Mouse (Mus musculus): Measurements from ENCODE around the gene Gpnmb. TPM values are rescaled to one million over a fixed set of nuclear protein-coding genes. Genes with fewer than 3 reads are reported as not detected.

Gpnmb gene
- polyA plus RNA-seq, 1 experiment from 2014 or later: 0.21 TPM

DNA sequence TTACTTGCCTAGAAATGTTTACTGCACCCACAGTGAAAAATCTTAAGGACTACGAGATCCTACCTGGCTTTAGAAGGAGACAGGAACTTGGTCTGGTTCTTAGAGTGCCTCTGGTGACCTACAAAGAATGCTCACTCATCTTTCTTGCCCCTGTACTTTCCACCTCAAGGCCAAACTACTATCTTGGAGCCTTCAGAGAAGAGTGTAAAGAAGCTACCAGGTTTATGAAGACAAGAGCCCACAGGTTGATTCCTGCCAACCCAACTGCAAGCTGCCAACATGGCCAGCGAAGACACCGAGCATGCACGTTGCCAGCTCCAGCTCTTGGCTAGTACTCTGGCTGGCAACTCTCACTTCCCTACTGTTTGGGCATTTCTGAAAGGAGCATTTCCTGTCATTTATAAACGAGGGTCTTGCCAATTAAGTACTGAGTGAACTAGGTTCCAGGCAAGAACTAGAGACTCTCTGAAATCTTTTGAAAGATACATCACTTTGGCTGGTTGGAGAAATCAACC is 61.3 kb downstream of the Gpnmb start:
- H3K9me3 ChIP-seq (ENCODE audit: control insufficient read depth, low read length): no peaks in the 10 kb centered on the region

DNA sequence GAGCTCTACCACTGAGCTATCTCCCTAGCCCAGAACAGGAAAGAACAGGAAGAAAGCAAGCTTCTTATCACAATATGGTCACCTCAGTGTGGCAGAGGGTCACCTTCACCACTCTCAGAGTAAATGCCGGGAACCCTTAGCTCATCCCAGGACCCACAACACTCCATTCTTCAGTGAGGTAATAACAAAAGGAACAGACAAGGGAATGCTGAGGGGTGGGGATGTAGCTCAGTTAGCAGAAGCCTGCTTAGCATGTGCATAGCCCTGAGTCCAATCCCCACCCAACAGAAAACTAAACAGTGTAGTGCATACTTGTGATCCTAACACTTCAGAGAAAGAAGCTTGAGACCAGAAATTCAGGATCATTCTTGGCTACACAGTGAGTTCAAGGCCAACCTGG is 62.7 kb downstream of the Gpnmb start:
- Histone ChIP-seq H3K4me2 (ENCODE audit: low read depth, low read length) (no peak overlapping the region), H3K9me3 (ENCODE audit: control insufficient read depth, low read length) (no peaks in the 10 kb centered on the region), H3K36me3 (ENCODE audit: control insufficient read depth, insufficient read depth, low read length) (peaks cover 6% of the 10 kb centered on the region; the same call in 1 of the 2 replicates), H3K4me1 (ENCODE audit: control insufficient read depth, insufficient read depth, low read length) (peaks cover 7% of the 10 kb centered on the region; the same call in 1 of the 2 replicates), H3K27ac (ENCODE audit: low read depth, low read length) (no peak overlapping the region), H3K27me3 (ENCODE audit: control insufficient read depth, insufficient read depth, low read length) (no peaks in the 10 kb centered on the region), H3K4me3 (ENCODE audit: low read depth, low read length) (no peak overlapping the region), H3K9ac (replicated peaks; ENCODE audit: low read depth, low read length) (no peak overlapping the region)
- 97% methylated on average over 1 of the region's 1 CpGs for WGBS
- no peak for ATAC-seq (ENCODE audit: low read depth)

More for the DNA sequence above, 61.3 kb downstream of the Gpnmb start:
- H3K4me2 ChIP-seq (ENCODE audit: low read depth, low read length): no peak overlapping the region
- no peak for ATAC-seq (ENCODE audit: low read depth)
- peaks cover 7% of the 10 kb centered on the region; the same call in 1 of the 2 replicates for H3K4me1 ChIP-seq (ENCODE audit: control insufficient read depth, insufficient read depth, low read length)
- H3K4me3 ChIP-seq (ENCODE audit: low read depth, low read length): no peak overlapping the region
- H3K27me3 ChIP-seq (ENCODE audit: control insufficient read depth, insufficient read depth, low read length): no peaks in the 10 kb centered on the region
- no peak overlapping the region for H3K9ac ChIP-seq (replicated peaks; ENCODE audit: low read depth, low read length)
- WGBS: 81% methylated on average over 5 of the region's 5 CpGs
- no peak overlapping the region; the same call in 1 of the 2 replicates for H3K27ac ChIP-seq (ENCODE audit: low read depth, low read length)
- peaks cover 8% of the 10 kb centered on the region; the same call in 1 of the 2 replicates for H3K36me3 ChIP-seq (ENCODE audit: control insufficient read depth, insufficient read depth, low read length)

DNA sequence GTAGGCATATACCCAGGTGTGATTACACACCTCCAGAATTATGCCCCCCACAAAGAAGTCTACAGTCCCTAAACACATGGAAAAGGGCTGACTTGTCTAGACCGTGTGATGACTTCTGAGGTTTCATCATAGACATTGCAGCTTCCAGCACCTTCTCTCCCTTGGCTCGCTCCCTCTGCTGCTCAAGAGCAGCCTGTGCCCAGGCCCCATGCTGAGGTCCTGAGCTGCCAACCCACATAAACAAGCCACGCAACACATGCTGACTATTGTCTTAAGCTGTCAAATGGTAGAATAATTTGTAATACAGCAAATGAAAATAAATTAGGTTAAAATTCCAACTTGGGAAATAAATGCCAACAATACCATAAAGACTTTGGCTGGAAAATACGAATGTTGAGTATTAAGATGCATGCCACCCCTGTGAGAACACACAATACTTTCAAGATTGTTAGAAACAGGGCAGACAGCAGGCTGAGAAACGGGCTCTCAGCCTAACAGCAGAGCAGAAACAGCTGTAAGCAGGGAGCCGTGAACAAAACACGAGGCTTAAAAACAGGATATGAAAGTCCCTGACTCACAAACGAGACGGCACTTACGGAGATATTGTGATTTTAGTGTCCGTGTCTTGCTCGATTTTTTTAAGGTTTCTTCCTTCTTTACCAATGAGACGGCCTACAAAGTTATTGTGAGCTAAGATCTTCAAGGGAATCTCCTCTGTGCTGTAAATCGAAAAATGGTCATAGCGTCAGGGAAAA is 70.6 kb downstream of the Gpnmb start:
- H3K4me2 ChIP-seq (ENCODE audit: low read depth, low read length): no peak overlapping the region

DNA sequence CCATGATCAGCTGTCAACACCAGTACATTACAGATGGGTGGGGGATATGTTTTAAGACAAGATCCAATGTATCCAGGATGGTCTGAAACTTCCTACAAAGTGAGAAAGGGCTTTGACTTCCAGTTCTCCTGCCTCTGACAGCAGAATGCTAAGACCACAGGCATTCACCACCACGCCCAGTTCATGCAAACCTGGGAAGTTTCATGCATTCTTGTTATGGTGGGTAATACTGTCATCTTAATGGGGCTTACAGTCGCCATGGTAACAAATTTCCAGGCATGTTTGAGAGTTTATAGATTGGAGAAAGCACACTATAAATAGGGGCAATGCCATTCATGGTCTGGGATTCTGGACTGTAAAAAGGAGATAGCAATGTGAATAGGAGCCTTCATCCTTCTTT is 72.8 kb downstream of the Gpnmb start:
- peaks cover 5% of the 10 kb centered on the region; the same call in 1 of the 2 replicates for H3K36me3 ChIP-seq (ENCODE audit: control insufficient read depth, insufficient read depth, low read length)

More for the DNA sequence above, 70.6 kb downstream of the Gpnmb start:
- no peak overlapping the region for H3K4me3 ChIP-seq (ENCODE audit: low read depth, low read length)
- H3K9me3 ChIP-seq (ENCODE audit: control insufficient read depth, low read length): no peaks in the 10 kb centered on the region
- no peaks in the 10 kb centered on the region for H3K27me3 ChIP-seq (ENCODE audit: control insufficient read depth, insufficient read depth, low read length)
- 86% methylated on average over 15 of the region's 15 CpGs for WGBS
- H3K27ac ChIP-seq (ENCODE audit: low read depth, low read length): no peak overlapping the region
- ATAC-seq (ENCODE audit: low read depth): no peak
- peaks cover 5% of the 10 kb centered on the region; the same call in 1 of the 2 replicates for H3K36me3 ChIP-seq (ENCODE audit: control insufficient read depth, insufficient read depth, low read length)
- no peak overlapping the region for H3K9ac ChIP-seq (replicated peaks; ENCODE audit: low read depth, low read length)
- no peaks in the 10 kb centered on the region for H3K4me1 ChIP-seq (ENCODE audit: control insufficient read depth, insufficient read depth, low read length)

DNA sequence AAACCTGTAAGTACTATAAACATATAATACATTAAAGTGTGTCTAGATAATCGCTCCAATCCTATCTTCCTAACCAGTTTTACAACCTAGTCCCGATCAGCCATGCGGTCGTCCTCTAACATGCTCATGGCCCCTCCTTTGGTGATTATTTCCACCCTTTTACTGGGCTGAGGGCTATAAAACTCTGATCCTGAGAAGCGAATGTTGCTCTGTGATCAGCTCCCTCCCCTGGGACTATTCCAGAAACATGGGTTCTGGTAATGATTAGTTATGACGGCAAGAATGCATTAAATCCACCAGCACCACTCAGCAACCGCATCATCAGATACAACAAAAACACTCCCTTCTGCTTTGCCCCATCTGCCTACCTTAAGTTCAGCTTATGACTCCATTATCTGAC is 77.5 kb downstream of the Gpnmb start:
- H3K4me3 ChIP-seq (ENCODE audit: low read depth, low read length): no peak overlapping the region
- H3K9me3 ChIP-seq (ENCODE audit: control insufficient read depth, low read length): no peaks in the 10 kb centered on the region
- no peaks in the 10 kb centered on the region for H3K27me3 ChIP-seq (ENCODE audit: control insufficient read depth, insufficient read depth, low read length)
- WGBS: 34% methylated on average over 7 of the region's 7 CpGs
- H3K9ac ChIP-seq (replicated peaks; ENCODE audit: low read depth, low read length): no peak overlapping the region
- peak; percentile 54; the same call in 1 of the 2 replicates for ATAC-seq (ENCODE audit: low read depth)
- no peak overlapping the region for H3K4me2 ChIP-seq (ENCODE audit: low read depth, low read length)
- H3K36me3 ChIP-seq (ENCODE audit: control insufficient read depth, insufficient read depth, low read length): no peaks in the 10 kb centered on the region
- no peak overlapping the region for H3K27ac ChIP-seq (ENCODE audit: low read depth, low read length)
- no peaks in the 10 kb centered on the region for H3K4me1 ChIP-seq (ENCODE audit: control insufficient read depth, insufficient read depth, low read length)

More for the DNA sequence above, 72.8 kb downstream of the Gpnmb start:
- Histone ChIP-seq H3K9me3 (ENCODE audit: control insufficient read depth, low read length) (no peaks in the 10 kb centered on the region), H3K4me3 (ENCODE audit: low read depth, low read length) (no peak overlapping the region), H3K27me3 (ENCODE audit: control insufficient read depth, insufficient read depth, low read length) (no peaks in the 10 kb centered on the region), H3K4me1 (ENCODE audit: control insufficient read depth, insufficient read depth, low read length) (no peaks in the 10 kb centered on the region), H3K27ac (ENCODE audit: low read depth, low read length) (no peak overlapping the region), H3K9ac (replicated peaks; ENCODE audit: low read depth, low read length) (no peak overlapping the region), H3K4me2 (ENCODE audit: low read depth, low read length) (no peak overlapping the region)
- ATAC-seq (ENCODE audit: low read depth): no peak
- WGBS: 94% methylated on average over 2 of the region's 2 CpGs

DNA sequence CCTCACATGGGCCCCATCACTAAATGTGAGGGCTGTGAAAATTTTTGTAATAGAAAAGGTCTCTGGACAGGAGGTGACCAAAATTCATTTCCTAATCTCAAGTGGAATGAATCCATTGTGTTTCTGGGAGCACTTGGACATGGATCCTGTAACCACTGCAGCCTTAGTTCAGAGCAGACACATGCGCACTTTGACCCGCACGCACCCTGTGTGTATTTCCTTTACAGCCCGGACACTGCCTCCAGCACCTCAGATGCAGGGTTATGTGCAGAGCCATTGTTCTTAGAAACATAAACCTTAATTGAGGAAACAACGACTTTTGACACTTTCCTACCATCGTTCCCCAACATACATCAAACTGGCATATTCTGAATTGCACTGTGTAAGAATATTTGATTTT is 78.1 kb downstream of the Gpnmb start:
- Histone ChIP-seq H3K4me1 (ENCODE audit: control insufficient read depth, insufficient read depth, low read length) (no peaks in the 10 kb centered on the region), H3K4me3 (ENCODE audit: low read depth, low read length) (no peak overlapping the region), H3K4me2 (ENCODE audit: low read depth, low read length) (no peak overlapping the region), H3K9me3 (ENCODE audit: control insufficient read depth, low read length) (no peaks in the 10 kb centered on the region), H3K27ac (ENCODE audit: low read depth, low read length) (no peak overlapping the region), H3K27me3 (ENCODE audit: control insufficient read depth, insufficient read depth, low read length) (no peaks in the 10 kb centered on the region), H3K9ac (replicated peaks; ENCODE audit: low read depth, low read length) (no peak overlapping the region), H3K36me3 (ENCODE audit: control insufficient read depth, insufficient read depth, low read length) (no peaks in the 10 kb centered on the region)
- no peak for ATAC-seq (ENCODE audit: low read depth)
- WGBS: 74% methylated on average over 6 of the region's 6 CpGs

DNA sequence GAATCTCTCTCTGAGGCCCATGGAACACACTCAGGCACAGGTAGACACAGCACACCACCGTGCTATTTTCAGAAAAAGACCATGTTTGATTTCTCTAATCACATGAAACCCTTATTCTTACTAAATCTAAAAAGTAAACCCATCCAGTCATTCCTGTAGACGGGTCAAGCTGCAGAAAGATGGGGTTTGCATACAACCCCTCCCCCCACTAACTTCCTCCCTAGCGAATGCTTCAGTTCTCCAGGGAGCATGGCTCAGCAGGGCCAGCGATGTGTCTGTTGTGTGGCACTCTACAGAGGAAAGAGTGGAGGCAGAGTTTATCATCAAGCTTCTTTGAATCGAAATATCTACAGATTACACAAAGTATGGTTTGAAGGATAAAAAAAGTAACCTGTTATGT is 79.2 kb downstream of the Gpnmb start:
- ATAC-seq (ENCODE audit: low read depth): no peak
- no peak overlapping the region for H3K4me3 ChIP-seq (ENCODE audit: low read depth, low read length)
- H3K27me3 ChIP-seq (ENCODE audit: control insufficient read depth, insufficient read depth, low read length): no peaks in the 10 kb centered on the region
- 0 out of 2 replicates have a peak, but pooled peaks cover 4% of the 10 kb centered on the region for H3K4me1 ChIP-seq (ENCODE audit: control insufficient read depth, insufficient read depth, low read length)
- H3K4me2 ChIP-seq (ENCODE audit: low read depth, low read length): no peak overlapping the region
- H3K27ac ChIP-seq (ENCODE audit: low read depth, low read length): no peak overlapping the region
- no peak overlapping the region for H3K9ac ChIP-seq (replicated peaks; ENCODE audit: low read depth, low read length)
- 82% methylated on average over 5 of the region's 5 CpGs for WGBS
- H3K36me3 ChIP-seq (ENCODE audit: control insufficient read depth, insufficient read depth, low read length): no peaks in the 10 kb centered on the region
- H3K9me3 ChIP-seq (ENCODE audit: control insufficient read depth, low read length): no peaks in the 10 kb centered on the region

DNA sequence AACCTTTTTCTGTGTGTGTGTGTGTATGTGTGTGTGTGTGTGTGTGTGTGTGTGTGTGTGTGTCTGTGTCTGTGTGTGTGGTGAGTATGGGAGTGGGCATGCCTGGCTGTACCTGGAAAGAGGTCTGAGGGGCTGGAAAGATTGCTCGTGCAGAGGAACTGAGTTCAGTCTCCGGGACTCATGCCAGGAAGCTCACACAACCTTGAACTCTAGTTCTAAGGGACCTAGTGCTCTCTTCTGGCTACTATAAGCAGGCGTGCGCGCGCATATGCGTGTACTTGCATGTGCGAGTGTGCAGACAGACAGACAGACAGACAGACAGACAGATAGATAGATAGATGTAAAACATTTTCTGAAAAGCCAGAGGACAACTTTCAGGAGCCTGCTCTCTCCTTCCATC is 79.9 kb downstream of the Gpnmb start:
- Histone ChIP-seq H3K9ac (replicated peaks; ENCODE audit: low read depth, low read length) (no peak overlapping the region), H3K4me3 (ENCODE audit: low read depth, low read length) (no peak overlapping the region), H3K4me1 (ENCODE audit: control insufficient read depth, insufficient read depth, low read length) (0 out of 2 replicates have a peak, but pooled peaks cover 4% of the 10 kb centered on the region), H3K27me3 (ENCODE audit: control insufficient read depth, insufficient read depth, low read length) (no peaks in the 10 kb centered on the region), H3K36me3 (ENCODE audit: control insufficient read depth, insufficient read depth, low read length) (no peaks in the 10 kb centered on the region), H3K4me2 (ENCODE audit: low read depth, low read length) (no peak overlapping the region), H3K9me3 (ENCODE audit: control insufficient read depth, low read length) (no peaks in the 10 kb centered on the region), H3K27ac (ENCODE audit: low read depth, low read length) (no peak overlapping the region)
- 93% methylated on average over 8 of the region's 8 CpGs for WGBS
- ATAC-seq (ENCODE audit: low read depth): no peak

DNA sequence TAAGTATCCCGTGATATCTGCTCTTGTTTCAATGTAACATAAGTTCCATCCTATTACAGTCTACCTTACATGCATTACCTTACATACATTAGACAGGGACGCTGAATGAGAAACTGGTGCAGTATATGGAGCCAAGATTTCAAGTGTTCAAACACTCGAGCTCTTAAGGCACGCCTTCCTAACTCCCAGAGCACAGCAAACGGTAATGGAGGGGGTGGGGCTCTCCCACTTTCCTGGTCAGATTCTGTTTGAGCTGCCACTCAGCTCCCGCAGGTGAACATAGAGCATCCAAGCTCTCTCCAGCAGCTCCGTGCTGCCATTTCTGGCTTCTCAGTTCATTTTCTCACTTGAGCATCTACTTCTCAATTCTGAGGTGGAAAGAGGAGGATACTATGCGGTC is 82.1 kb downstream of the Gpnmb start:
- H3K27me3 ChIP-seq (ENCODE audit: control insufficient read depth, insufficient read depth, low read length): no peaks in the 10 kb centered on the region
- no peak for ATAC-seq (ENCODE audit: low read depth)
- H3K4me3 ChIP-seq (ENCODE audit: low read depth, low read length): no peak overlapping the region
- no peak overlapping the region for H3K27ac ChIP-seq (ENCODE audit: low read depth, low read length)
- H3K9ac ChIP-seq (replicated peaks; ENCODE audit: low read depth, low read length): no peak overlapping the region
- 83% methylated on average over 8 of the region's 8 CpGs for WGBS
- H3K9me3 ChIP-seq (ENCODE audit: control insufficient read depth, low read length): no peaks in the 10 kb centered on the region
- H3K4me1 ChIP-seq (ENCODE audit: control insufficient read depth, insufficient read depth, low read length): 0 out of 2 replicates have a peak, but pooled peaks cover 4% of the 10 kb centered on the region
- H3K4me2 ChIP-seq (ENCODE audit: low read depth, low read length): no peak overlapping the region
- no peaks in the 10 kb centered on the region for H3K36me3 ChIP-seq (ENCODE audit: control insufficient read depth, insufficient read depth, low read length)
